Mouse (Mus musculus): Measurements from ENCODE around the gene Npas3.

GRCm38 (mm10) chr12:53638571-53638970 is 390.1 kb downstream of the Npas3 start:
- TF ChIP-seq CTCF (IDR thresholded peaks at IDR 0.05; ENCODE audit: low read depth, low read length): no peak
- TF ChIP-seq POLR2A (IDR thresholded peaks at IDR 0.05; ENCODE audit: insufficient read depth, low read length): no peak
- no peak for TF ChIP-seq EP300 (IDR thresholded peaks at IDR 0.05; ENCODE audit: insufficient read depth, low read depth, low read length)

Measured in ES-Bruce4 (cell line).